Mouse (Mus musculus): ENCODE measurements around the gene Tns3. TPM values are rescaled to one million over a fixed set of nuclear protein-coding genes. Genes with fewer than 3 reads are reported as not detected.
A peak's percentile ranks its signal among the peaks of the same experiment; 100 is the strongest.

Gene Tns3
- total RNA-seq, 2 experiments from 2014 or later, result 4.1 to 8.4 TPM

- no peak for ATAC-seq (replicated peaks; ENCODE audit: low FRiP score, low TSS enrichment, poor library complexity, severe bottlenecking)
These were observed 19.9 kb upstream of the Tns3 start for GRCm38 (mm10) chr11:8684262-8684661.

- no peak for ATAC-seq (replicated peaks; ENCODE audit: low FRiP score, low TSS enrichment, poor library complexity, severe bottlenecking)
These were observed 17.0 kb upstream of the Tns3 start for GRCm38 (mm10) chr11:8681356-8681755.

GRCm38 (mm10) chr11:8680650-8681049 is 16.3 kb upstream of the Tns3 start:
- no peak for ATAC-seq (replicated peaks; ENCODE audit: low FRiP score, low TSS enrichment, poor library complexity, severe bottlenecking)

GRCm38 (mm10) chr11:8679221-8679620 is 14.9 kb upstream of the Tns3 start:
- no peak for ATAC-seq (replicated peaks; ENCODE audit: low FRiP score, low TSS enrichment, poor library complexity, severe bottlenecking)

- ATAC-seq (replicated peaks; ENCODE audit: low FRiP score, low TSS enrichment, poor library complexity, severe bottlenecking), result no peak
These were observed 14.1 kb upstream of the Tns3 start for GRCm38 (mm10) chr11:8678260-8678995.

GRCm38 (mm10) chr11:8675701-8676474 is 11.6 kb upstream of the Tns3 start:
- ATAC-seq (replicated peaks; ENCODE audit: low FRiP score, low TSS enrichment, poor library complexity, severe bottlenecking), result no peak

- ATAC-seq (replicated peaks; ENCODE audit: low FRiP score, low TSS enrichment, poor library complexity, severe bottlenecking), result no peak
These were observed 10.3 kb upstream of the Tns3 start for GRCm38 (mm10) chr11:8674549-8675149.

GRCm38 (mm10) chr11:8671698-8672097 is 7.4 kb upstream of the Tns3 start:
- ATAC-seq (replicated peaks; ENCODE audit: low FRiP score, low TSS enrichment, poor library complexity, severe bottlenecking), result no peak

GRCm38 (mm10) chr11:8669138-8669537 is 4.8 kb upstream of the Tns3 start:
- no peak for ATAC-seq (replicated peaks; ENCODE audit: low FRiP score, low TSS enrichment, poor library complexity, severe bottlenecking)

- ATAC-seq (replicated peaks; ENCODE audit: low FRiP score, low TSS enrichment, poor library complexity, severe bottlenecking), result no peak
These were observed 462 bp upstream of the Tns3 start for GRCm38 (mm10) chr11:8664797-8665196.

- peak; percentile 72 for ATAC-seq (replicated peaks; ENCODE audit: low FRiP score, low TSS enrichment, poor library complexity, severe bottlenecking)
These were observed 617 bp downstream of the Tns3 start for GRCm38 (mm10) chr11:8663444-8664392.

GRCm38 (mm10) chr11:8662706-8663429 is 1.5 kb downstream of the Tns3 start:
- ATAC-seq (replicated peaks; ENCODE audit: low FRiP score, low TSS enrichment, poor library complexity, severe bottlenecking), result no peak

- no peak for ATAC-seq (replicated peaks; ENCODE audit: low FRiP score, low TSS enrichment, poor library complexity, severe bottlenecking)
These were observed 3.4 kb downstream of the Tns3 start for GRCm38 (mm10) chr11:8660951-8661350.

GRCm38 (mm10) chr11:8659851-8660250 is 4.5 kb downstream of the Tns3 start:
- ATAC-seq (replicated peaks; ENCODE audit: low FRiP score, low TSS enrichment, poor library complexity, severe bottlenecking), result no peak

- no peak for ATAC-seq (replicated peaks; ENCODE audit: low FRiP score, low TSS enrichment, poor library complexity, severe bottlenecking)
These were observed 5.3 kb downstream of the Tns3 start for GRCm38 (mm10) chr11:8659061-8659460.

GRCm38 (mm10) chr11:8657493-8657892 is 6.8 kb downstream of the Tns3 start:
- ATAC-seq (replicated peaks; ENCODE audit: low FRiP score, low TSS enrichment, poor library complexity, severe bottlenecking), result no peak

- ATAC-seq (replicated peaks; ENCODE audit: low FRiP score, low TSS enrichment, poor library complexity, severe bottlenecking), result no peak
These were observed 7.6 kb downstream of the Tns3 start for GRCm38 (mm10) chr11:8656448-8657393.

GRCm38 (mm10) chr11:8653800-8654295 is 10.5 kb downstream of the Tns3 start:
- no peak for ATAC-seq (replicated peaks; ENCODE audit: low FRiP score, low TSS enrichment, poor library complexity, severe bottlenecking)

Data from megakaryocyte-erythroid progenitor cell, adult 5-6 weeks (primary cell).